Comparison of ENCODE assay signal across 24 mouse cellular contexts in the genomic region with DNA sequence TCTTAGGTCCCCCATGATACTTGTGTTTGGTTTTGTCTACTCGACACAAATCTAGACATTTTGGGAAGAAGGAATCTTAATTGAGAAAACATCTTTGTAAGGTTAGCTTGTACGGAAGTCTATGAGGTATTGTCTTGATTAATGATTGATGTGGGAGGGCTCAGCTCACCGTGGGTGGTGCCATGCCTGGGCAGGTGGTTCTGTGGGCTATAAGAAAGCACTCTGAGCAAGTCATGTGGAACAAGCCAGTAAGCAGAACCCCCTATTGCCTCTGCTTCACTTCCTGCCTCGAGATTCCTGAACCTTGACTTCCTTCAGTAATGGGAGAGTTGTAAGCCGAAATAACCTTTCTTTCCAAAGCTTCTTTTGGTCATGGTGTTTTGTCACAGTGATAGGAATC.
DNase-seq lines count a peak whose midpoint lies in the region; ATAC-seq and TF ChIP-seq lines count a peak whose summit lies in the region.
"Had no signal": no experiment of that assay in that cellular context is flagged by ENCODE, and none has a peak within 500 bp of the region (broad histone marks: within the 10 kb centered on the region; RNA-seq: fewer than 3 reads in every experiment).

No protein-coding gene starts in this region.

- H3K9ac ChIP-seq in kidney, embryonic 15.5 days, result no peak overlapping the region
- H3K9ac ChIP-seq: embryonic facial prominence, embryonic 13.5 days; forebrain, embryonic 12.5 days; heart, embryonic 15.5 days; hindbrain, embryonic 15.5 days had no signal

- 24% methylated on average over 5 of the region's 5 CpGs for WGBS in kidney, adult 2 months
- 41% methylated on average over 5 of the region's 5 CpGs for WGBS in kidney, embryonic 15.5 days

- H3K4me1 ChIP-seq in kidney, adult 2 months (ENCODE audit: control insufficient read depth, insufficient read depth, low read length), result peaks cover 8% of the 10 kb centered on the region; the same call in 1 of the 2 replicates
- 0 out of 2 replicates have a peak, but pooled peaks cover 6% of the 10 kb centered on the region for H3K4me1 ChIP-seq in kidney, embryonic 15.5 days
- H3K4me1 ChIP-seq: embryonic facial prominence, embryonic 13.5 days; forebrain, embryonic 12.5 days; heart, embryonic 10.5 days; heart, embryonic 15.5 days; hindbrain, embryonic 10.5 days; hindbrain, embryonic 15.5 days had no signal

- no peak overlapping the region; the same call in 1 of the 2 replicates for H3K27ac ChIP-seq in kidney, adult 2 months (ENCODE audit: insufficient read depth, low read depth, low read length)
- no peak overlapping the region for H3K27ac ChIP-seq in kidney, embryonic 15.5 days
- H3K27ac ChIP-seq: embryonic facial prominence, embryonic 13.5 days; forebrain, embryonic 12.5 days; heart, embryonic 10.5 days; heart, embryonic 15.5 days; hindbrain, embryonic 10.5 days; hindbrain, embryonic 15.5 days had no signal

- ATAC-seq in kidney, embryonic 15.5 days (replicated peaks; ENCODE audit: low FRiP score), result peak; percentile 89
- ATAC-seq: CD4-positive, CD25-positive, alpha-beta regulatory T cell, adult 4 months; forebrain, embryonic 16.5 days had no signal

- H3K27me3 ChIP-seq in kidney, adult 2 months (replicated peaks; ENCODE audit: control insufficient read depth, insufficient read depth, low read length), result no peaks in the 10 kb centered on the region
- no peaks in the 10 kb centered on the region for H3K27me3 ChIP-seq in kidney, embryonic 15.5 days
- H3K27me3 ChIP-seq: embryonic facial prominence, embryonic 13.5 days; forebrain, embryonic 12.5 days; heart, embryonic 15.5 days; hindbrain, embryonic 15.5 days had no signal

- no peak overlapping the region for H3K4me3 ChIP-seq in kidney, adult 2 months (ENCODE audit: insufficient read depth, low read depth, low read length)
- no peak overlapping the region for H3K4me3 ChIP-seq in kidney, embryonic 15.5 days (replicated peaks)
- H3K4me3 ChIP-seq: embryonic facial prominence, embryonic 13.5 days; forebrain, embryonic 12.5 days; heart, embryonic 10.5 days; heart, embryonic 15.5 days; hindbrain, embryonic 10.5 days; hindbrain, embryonic 15.5 days had no signal

- TF ChIP-seq POLR2A in kidney, adult 2 months (IDR thresholded peaks at IDR 0.05; ENCODE audit: low read depth, low read length), result no peak

- no peak for TF ChIP-seq CTCF in kidney, adult 2 months (conservative IDR thresholded peaks at IDR 0.05; ENCODE audit: insufficient read depth, insufficient read length, low read depth, low read length)

- peak; percentile 69 for DNase-seq in kidney, adult 2 months
- DNase-seq in kidney, postnatal 14 days, result peak; percentile 10
- DNase-seq in mesoderm, embryonic 11.5 days (ENCODE audit: low read depth, low spot score), result peak; percentile 11
- no peak for DNase-seq in layer of hippocampus, adult 9-11 months
- DNase-seq in adrenal gland, adult 8-10 months, result no peak
- DNase-seq in embryo, embryonic 11 days, result no peak
- DNase-seq in heart, adult 11 months, result no peak
- DNase-seq: adrenal gland, postnatal 10 days; B cell, adult 2 months; cerebellum, adult 11 months; cerebellum, adult 8-10 months; cerebellum, postnatal 25 days; gastrocnemius, postnatal 10 days; heart, adult 18-20 months had no signal

- no peak overlapping the region for H3K4me2 ChIP-seq in kidney, embryonic 15.5 days
- H3K4me2 ChIP-seq: embryonic facial prominence, embryonic 13.5 days; forebrain, embryonic 12.5 days; heart, embryonic 15.5 days; hindbrain, embryonic 15.5 days had no signal

- no peaks in the 10 kb centered on the region for H3K36me3 ChIP-seq in kidney, adult 2 months (ENCODE audit: control insufficient read depth, insufficient read depth, low read length)
- no peaks in the 10 kb centered on the region for H3K36me3 ChIP-seq in kidney, embryonic 15.5 days
- H3K36me3 ChIP-seq: embryonic facial prominence, embryonic 13.5 days; forebrain, embryonic 12.5 days; G1E; heart, embryonic 10.5 days; heart, embryonic 15.5 days; hindbrain, embryonic 10.5 days; hindbrain, embryonic 15.5 days had no signal

- no peaks in the 10 kb centered on the region for H3K9me3 ChIP-seq in kidney, embryonic 15.5 days (replicated peaks)
- H3K9me3 ChIP-seq: embryonic facial prominence, embryonic 13.5 days; forebrain, embryonic 12.5 days; heart, embryonic 10.5 days; heart, embryonic 15.5 days; hindbrain, embryonic 10.5 days; hindbrain, embryonic 15.5 days had no signal

Comparison
In these comparisons a context has a peak if more than half of its experiments do, and no peak if none do; other contexts are left out.
1. DNase-seq: peak in kidney, adult 2 months (single experiment), kidney, postnatal 14 days (single experiment) and mesoderm, embryonic 11.5 days (single experiment); none in layer of hippocampus, adult 9-11 months (single experiment), adrenal gland, adult 8-10 months (single experiment), embryo, embryonic 11 days (single experiment) and heart, adult 11 months (single experiment).